Mouse (Mus musculus): ENCODE data around the gene Pmp22. TPM values are rescaled to one million over a fixed set of nuclear protein-coding genes. Genes with fewer than 3 reads are reported as not detected.

Gene Pmp22
- polyA plus RNA-seq, 1 experiment from 2014 or later, result 261 TPM

- ATAC-seq (ENCODE audit: borderline replicate concordance, extremely low read depth, low FRiP score, low TSS enrichment), result no peak
- WGBS, result 84% methylated on average over 3 of the region's 3 CpGs
- Histone ChIP-seq H3K4me2 (no peak overlapping the region), H3K27ac (no peak overlapping the region), H3K9ac (no peak overlapping the region), H3K27me3 (no peaks in the 10 kb centered on the region), H3K4me1 (peaks cover 16% of the 10 kb centered on the region), H3K9me3 (no peaks in the 10 kb centered on the region), H3K36me3 (no peaks in the 10 kb centered on the region), H3K4me3 (no peak overlapping the region)
Measured at GRCm38 (mm10) chr11:63110329-63110728, 18.5 kb upstream of the Pmp22 start.

DNA sequence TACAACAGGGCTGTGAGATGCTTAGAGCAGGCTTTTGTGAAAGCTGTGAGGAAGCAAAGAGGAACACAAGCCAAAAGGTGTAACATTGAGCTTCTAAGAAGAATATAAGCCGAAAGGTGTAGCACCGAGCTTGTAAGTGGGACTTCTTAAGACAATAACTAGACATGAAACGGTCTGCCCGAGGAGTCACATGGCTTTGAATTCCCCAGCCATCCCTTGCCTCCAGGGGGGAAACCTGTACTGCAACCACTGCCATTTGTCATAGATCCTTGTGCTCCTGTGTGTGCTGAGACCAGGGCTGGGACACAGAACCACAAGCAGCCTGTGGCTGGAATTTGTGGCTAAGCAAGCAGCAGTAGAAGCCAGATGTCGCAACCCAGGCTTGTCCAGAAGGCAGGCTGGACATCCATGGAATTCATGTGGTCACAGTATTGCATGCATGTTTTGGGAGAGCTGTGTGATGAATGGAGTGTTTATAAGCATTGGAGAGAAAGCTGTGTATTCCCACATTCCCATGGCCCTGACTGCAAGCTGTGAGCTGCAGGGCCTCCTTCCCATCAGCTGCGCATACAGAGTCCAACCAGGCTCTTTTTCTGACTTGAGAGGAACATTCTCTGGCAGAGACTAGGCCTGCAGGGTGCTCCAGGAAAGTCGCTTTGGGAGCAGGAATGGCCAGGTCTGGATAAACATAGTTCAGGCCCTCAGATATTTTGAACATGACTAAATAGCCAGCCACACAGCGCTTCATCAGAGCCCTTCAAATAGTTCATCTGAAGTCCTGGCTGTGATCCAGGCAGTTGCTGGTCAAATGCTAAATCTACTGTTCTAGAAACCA, 13.8 kb upstream of the Pmp22 start:
- H3K27ac ChIP-seq, result peak overlapping the region; percentile 87
- no peaks in the 10 kb centered on the region for H3K27me3 ChIP-seq
- H3K4me1 ChIP-seq, result peaks cover 29% of the 10 kb centered on the region
- H3K9ac ChIP-seq, result no peak overlapping the region; the same call in 1 of the 2 replicates
- H3K4me3 ChIP-seq, result no peak overlapping the region
- no peaks in the 10 kb centered on the region for H3K9me3 ChIP-seq
- H3K4me2 ChIP-seq, result no peak overlapping the region
- peak; percentile 91 for ATAC-seq (ENCODE audit: borderline replicate concordance, extremely low read depth, low FRiP score, low TSS enrichment)
- H3K36me3 ChIP-seq, result no peaks in the 10 kb centered on the region
- 42% methylated on average over 8 of the region's 8 CpGs for WGBS

DNA sequence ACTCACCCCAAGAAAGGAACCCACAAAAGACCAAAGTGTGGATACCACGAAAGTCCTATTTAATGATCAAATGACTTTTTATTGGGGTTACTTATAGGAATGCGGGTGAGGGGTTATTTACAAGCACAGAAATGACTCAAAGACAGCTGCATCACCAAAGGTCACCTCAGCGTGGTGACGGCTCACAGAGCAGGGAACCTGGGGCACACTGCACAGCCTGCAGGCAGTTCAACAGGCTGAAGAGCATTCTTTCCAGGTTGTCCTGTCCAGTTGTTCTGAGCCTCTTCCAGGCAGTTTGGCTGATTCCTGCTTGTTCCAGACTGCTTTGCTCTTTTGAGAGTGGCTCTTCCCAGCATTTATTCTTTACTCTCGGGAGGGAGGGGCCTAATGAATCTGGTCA, 12.1 kb upstream of the Pmp22 start:
- H3K36me3 ChIP-seq, result no peaks in the 10 kb centered on the region
- H3K9me3 ChIP-seq, result no peaks in the 10 kb centered on the region
- ATAC-seq (ENCODE audit: borderline replicate concordance, extremely low read depth, low FRiP score, low TSS enrichment), result no peak
- WGBS, result 90% methylated on average over 5 of the region's 5 CpGs
- no peak overlapping the region for H3K4me3 ChIP-seq
- H3K27me3 ChIP-seq, result no peaks in the 10 kb centered on the region
- no peak overlapping the region for H3K9ac ChIP-seq
- peak overlapping the region; percentile 87 for H3K27ac ChIP-seq
- no peak overlapping the region for H3K4me2 ChIP-seq
- peaks cover 29% of the 10 kb centered on the region for H3K4me1 ChIP-seq

- Histone ChIP-seq H3K36me3 (no peaks in the 10 kb centered on the region), H3K9ac (no peak overlapping the region), H3K27me3 (no peaks in the 10 kb centered on the region), H3K27ac (no peak overlapping the region), H3K4me2 (no peak overlapping the region), H3K4me3 (no peak overlapping the region), H3K4me1 (peaks cover 29% of the 10 kb centered on the region), H3K9me3 (no peaks in the 10 kb centered on the region)
- no peak for ATAC-seq (ENCODE audit: borderline replicate concordance, extremely low read depth, low FRiP score, low TSS enrichment)
- 50% methylated on average over 1 of the region's 1 CpGs for WGBS
Measured at GRCm38 (mm10) chr11:63117266-63117665, 11.5 kb upstream of the Pmp22 start.

DNA sequence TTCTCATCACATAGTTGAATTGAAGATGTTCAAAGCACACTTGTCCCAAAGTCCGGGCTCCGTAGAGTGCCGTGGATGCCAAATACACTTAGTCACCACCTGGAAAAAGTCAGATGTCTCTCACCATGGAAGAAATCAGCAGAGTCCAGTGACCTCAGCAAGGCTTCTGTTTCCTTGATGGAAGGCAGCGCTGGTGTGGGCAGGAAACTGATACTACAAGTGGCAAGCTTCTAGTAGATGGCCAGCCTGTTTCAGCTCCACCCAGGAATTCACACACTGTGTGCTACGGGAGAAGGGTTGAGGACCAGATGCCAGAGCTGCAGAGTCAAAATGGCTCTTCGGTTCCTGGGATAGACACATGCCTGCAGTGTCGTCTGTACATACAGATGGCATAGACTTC, 9.0 kb upstream of the Pmp22 start:
- Histone ChIP-seq H3K9me3 (no peaks in the 10 kb centered on the region), H3K4me2 (no peak overlapping the region), H3K36me3 (no peaks in the 10 kb centered on the region), H3K27ac (no peak overlapping the region), H3K4me3 (no peak overlapping the region), H3K27me3 (no peaks in the 10 kb centered on the region), H3K9ac (no peak overlapping the region), H3K4me1 (peaks cover 31% of the 10 kb centered on the region)
- no peak for ATAC-seq (ENCODE audit: borderline replicate concordance, extremely low read depth, low FRiP score, low TSS enrichment)
- 76% methylated on average over 7 of the region's 7 CpGs for WGBS

GRCm38 (mm10) chr11:63122249-63122648, 6.5 kb upstream of the Pmp22 start:
- WGBS, result 63% methylated on average over 2 of the region's 2 CpGs
- H3K27me3 ChIP-seq, result no peaks in the 10 kb centered on the region
- H3K27ac ChIP-seq, result no peak overlapping the region
- no peak overlapping the region for H3K4me3 ChIP-seq
- H3K4me2 ChIP-seq, result no peak overlapping the region
- H3K36me3 ChIP-seq, result no peaks in the 10 kb centered on the region
- no peak overlapping the region for H3K9ac ChIP-seq
- peaks cover 19% of the 10 kb centered on the region for H3K4me1 ChIP-seq
- ATAC-seq (ENCODE audit: borderline replicate concordance, extremely low read depth, low FRiP score, low TSS enrichment), result no peak
- no peaks in the 10 kb centered on the region for H3K9me3 ChIP-seq

GRCm38 (mm10) chr11:63122776-63123350, 5.9 kb upstream of the Pmp22 start:
- Histone ChIP-seq H3K4me3 (no peak overlapping the region), H3K36me3 (no peaks in the 10 kb centered on the region), H3K27ac (no peak overlapping the region), H3K4me2 (no peak overlapping the region), H3K9ac (no peak overlapping the region), H3K9me3 (no peaks in the 10 kb centered on the region), H3K27me3 (no peaks in the 10 kb centered on the region), H3K4me1 (peaks cover 19% of the 10 kb centered on the region)
- no peak for ATAC-seq (ENCODE audit: borderline replicate concordance, extremely low read depth, low FRiP score, low TSS enrichment)
- 34% methylated on average over 4 of the region's 4 CpGs for WGBS

DNA sequence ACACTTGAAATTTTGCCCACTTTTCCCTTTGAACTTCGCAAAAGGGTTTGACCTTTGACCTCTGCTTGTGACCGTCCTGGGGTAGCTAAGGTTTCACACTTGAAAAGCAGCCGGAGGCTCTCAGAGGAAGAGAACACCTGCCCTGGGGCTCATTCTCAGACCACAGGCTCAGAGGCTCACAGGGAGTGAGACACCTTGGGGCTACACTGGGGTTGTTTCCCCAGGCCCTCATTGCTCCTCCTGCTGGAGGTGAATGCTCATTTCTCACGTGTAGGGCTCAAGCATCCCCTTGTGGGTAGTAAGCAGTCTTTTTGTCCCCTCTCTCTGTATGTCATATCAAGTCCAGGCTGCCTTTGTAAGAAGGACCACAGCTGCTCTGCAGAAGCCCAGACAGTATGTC, 4.5 kb upstream of the Pmp22 start:
- Histone ChIP-seq H3K9me3 (no peaks in the 10 kb centered on the region), H3K27me3 (no peaks in the 10 kb centered on the region), H3K4me1 (peaks cover 25% of the 10 kb centered on the region), H3K36me3 (no peaks in the 10 kb centered on the region), H3K4me2 (no peak overlapping the region), H3K4me3 (no peak overlapping the region), H3K27ac (no peak overlapping the region), H3K9ac (no peak overlapping the region)
- no peak for ATAC-seq (ENCODE audit: borderline replicate concordance, extremely low read depth, low FRiP score, low TSS enrichment)
- WGBS, result 23% methylated on average over 4 of the region's 4 CpGs

GRCm38 (mm10) chr11:63125832-63126456, 2.8 kb upstream of the Pmp22 start:
- Histone ChIP-seq H3K27ac (no peak overlapping the region), H3K4me1 (peaks cover 41% of the 10 kb centered on the region), H3K4me3 (no peak overlapping the region), H3K9me3 (no peaks in the 10 kb centered on the region), H3K4me2 (no peak overlapping the region), H3K36me3 (no peaks in the 10 kb centered on the region), H3K27me3 (no peaks in the 10 kb centered on the region), H3K9ac (no peak overlapping the region)
- WGBS, result 36% methylated on average over 5 of the region's 5 CpGs
- ATAC-seq (ENCODE audit: borderline replicate concordance, extremely low read depth, low FRiP score, low TSS enrichment), result peak; percentile 29; the same call in 1 of the 2 replicates

DNA sequence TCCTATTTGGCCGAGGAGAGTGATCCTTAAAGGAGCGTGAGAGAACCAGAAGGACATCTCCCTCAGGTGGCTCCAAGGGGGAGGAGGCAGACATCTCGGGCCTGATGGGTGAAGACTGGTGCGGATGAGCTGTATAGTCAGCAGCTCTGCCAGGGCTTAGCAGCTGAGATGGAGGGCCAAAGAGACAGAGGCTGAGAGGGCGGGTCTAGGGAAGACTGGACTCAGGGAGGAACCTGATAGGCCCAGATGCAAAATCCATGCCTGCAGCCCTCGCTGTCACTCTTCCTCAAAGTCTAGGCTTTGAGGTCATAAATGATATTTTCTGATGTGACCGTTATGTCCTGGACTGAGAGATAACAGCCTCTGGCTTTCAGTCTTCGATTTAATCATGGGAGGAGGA, 1.8 kb upstream of the Pmp22 start:
- Histone ChIP-seq H3K4me1 (peaks cover 45% of the 10 kb centered on the region), H3K4me2 (no peak overlapping the region), H3K27ac (no peak overlapping the region), H3K9me3 (no peaks in the 10 kb centered on the region), H3K4me3 (no peak overlapping the region), H3K27me3 (peaks cover 4% of the 10 kb centered on the region; the same call in 1 of the 2 replicates), H3K36me3 (no peaks in the 10 kb centered on the region), H3K9ac (no peak overlapping the region)
- WGBS, result 78% methylated on average over 8 of the region's 8 CpGs
- ATAC-seq (ENCODE audit: borderline replicate concordance, extremely low read depth, low FRiP score, low TSS enrichment), result no peak

DNA sequence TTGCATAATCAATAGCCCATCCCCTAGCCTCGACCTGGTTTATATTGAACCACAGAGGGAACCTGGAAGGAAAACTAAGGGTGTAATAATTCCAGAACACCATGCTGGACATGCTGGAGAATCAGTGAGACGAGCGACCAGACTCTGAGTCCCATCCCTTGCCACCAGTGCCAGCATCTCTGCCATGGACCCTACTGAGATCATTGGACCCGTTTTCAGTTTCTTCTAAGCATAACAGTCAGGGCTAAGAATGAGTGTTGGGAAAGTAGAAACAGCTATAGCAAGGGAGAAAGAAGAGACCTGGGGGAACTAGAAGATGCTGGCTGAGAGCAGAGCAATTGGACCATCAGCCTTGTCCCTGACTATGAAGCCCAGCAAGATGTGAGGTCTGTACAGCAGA, 1.3 kb upstream of the Pmp22 start:
- no peak overlapping the region for H3K27ac ChIP-seq
- H3K4me1 ChIP-seq, result peaks cover 45% of the 10 kb centered on the region
- H3K9me3 ChIP-seq, result no peaks in the 10 kb centered on the region
- peaks cover 4% of the 10 kb centered on the region for H3K27me3 ChIP-seq
- ATAC-seq (ENCODE audit: borderline replicate concordance, extremely low read depth, low FRiP score, low TSS enrichment), result no peak
- WGBS, result 88% methylated on average over 4 of the region's 4 CpGs
- H3K36me3 ChIP-seq, result no peaks in the 10 kb centered on the region
- H3K4me3 ChIP-seq, result no peak overlapping the region
- no peak overlapping the region for H3K4me2 ChIP-seq
- no peak overlapping the region for H3K9ac ChIP-seq

DNA sequence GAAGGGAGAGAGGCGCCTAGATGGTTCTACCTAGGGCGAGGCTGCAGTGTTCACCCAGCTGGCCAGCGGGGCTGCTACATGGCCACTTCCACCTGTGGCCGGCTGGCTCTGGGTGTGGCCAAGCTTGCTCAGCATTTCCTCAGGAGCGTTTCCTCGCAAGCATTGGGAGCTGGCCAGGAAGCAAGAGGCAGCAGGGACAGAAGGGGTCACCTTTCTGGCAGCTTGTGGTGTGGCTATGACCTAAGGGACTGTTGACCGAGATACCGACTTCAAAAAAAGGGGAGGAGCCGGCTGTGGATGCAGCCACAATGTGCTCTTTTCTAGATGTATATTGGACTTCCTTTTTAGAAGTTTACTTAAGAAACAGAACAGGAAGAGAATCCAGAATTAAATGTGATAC, 593 bp downstream of the Pmp22 start:
- Histone ChIP-seq H3K4me3 (peak overlapping the region; percentile 16; the same call in 1 of the 2 replicates), H3K27ac (0 out of 2 replicates have a peak overlapping the region, but pooled peaks have one; percentile 30), H3K9me3 (no peaks in the 10 kb centered on the region), H3K9ac (no peak overlapping the region), H3K27me3 (peaks cover 4% of the 10 kb centered on the region), H3K4me2 (peak overlapping the region; percentile 90), H3K36me3 (peaks cover 3% of the 10 kb centered on the region; the same call in 1 of the 2 replicates), H3K4me1 (peaks cover 44% of the 10 kb centered on the region)
- WGBS, result 22% methylated on average over 9 of the region's 9 CpGs
- no peak for ATAC-seq (ENCODE audit: borderline replicate concordance, extremely low read depth, low FRiP score, low TSS enrichment)

Data from lung, embryonic 15.5 days (tissue).